Mouse (Mus musculus) granulocyte monocyte progenitor cell, adult 5-6 weeks (primary cell): Measurements from ENCODE around the gene Top2a. TPM values are rescaled to one million over a fixed set of nuclear protein-coding genes. Genes with fewer than 3 reads are reported as not detected.
A peak's percentile ranks its signal among the peaks of the same experiment; 100 is the strongest.
"Not testable (repeated sequence)": the region's sequence is repeated elsewhere in the genome, so short reads cannot be mapped to it uniquely, and the experiment has no call there.

Experiments used
- ATAC-seq: replicated peaks from 2 replicates; pipeline ENCODE4 v1.8.0; 2016; ENCODE audit warnings: mild to moderate bottlenecking, moderate TSS enrichment, inconsistent platforms; ENCODE audit not compliant: poor library complexity, severe bottlenecking
- total RNA-seq, 2 experiments: library from RNA; stranded (forward) in 1 of 2; stranded (reverse) in 1 of 2; fragments of 200-712, 200-1000 nt in 1 of 2; fragments of >200 nt in 1 of 2; fragmentation: Nextera tagmentation in 1 of 2; gene quantifications; 2 replicates each; pipeline ENCODE4 v1.2.3; 2014 to 2017

Gene Top2a
- total RNA-seq, 2 experiments from 2014 or later: 216 to 674 TPM

DNA sequence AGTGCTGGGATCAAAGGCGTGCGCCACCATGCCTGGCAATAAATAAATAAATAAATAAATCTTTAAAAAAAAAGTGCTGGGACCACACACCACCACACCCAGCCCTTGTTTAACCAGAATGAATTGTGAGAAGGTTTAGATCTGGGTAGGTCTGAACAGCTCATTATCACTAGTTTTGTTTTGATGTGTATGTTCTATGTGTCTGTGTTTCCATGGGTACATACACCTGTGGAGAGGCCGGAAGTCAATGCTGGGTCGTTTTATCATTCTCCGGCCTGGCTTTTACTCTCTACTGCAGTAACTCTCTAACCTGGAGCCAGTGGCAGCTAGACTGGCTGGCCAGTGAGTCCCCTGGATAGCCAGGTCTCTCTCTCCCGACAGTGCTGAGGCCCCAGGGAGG lies 33.1 kb downstream of the Top2a start:
- no peak for ATAC-seq

- ATAC-seq: not testable (repeated sequence)
These were observed 35.7 kb downstream of the Top2a start for GRCm38 (mm10) chr11:98988260-98988659.

- ATAC-seq: no peak
These were observed 38.4 kb downstream of the Top2a start for GRCm38 (mm10) chr11:98985542-98985941.

DNA sequence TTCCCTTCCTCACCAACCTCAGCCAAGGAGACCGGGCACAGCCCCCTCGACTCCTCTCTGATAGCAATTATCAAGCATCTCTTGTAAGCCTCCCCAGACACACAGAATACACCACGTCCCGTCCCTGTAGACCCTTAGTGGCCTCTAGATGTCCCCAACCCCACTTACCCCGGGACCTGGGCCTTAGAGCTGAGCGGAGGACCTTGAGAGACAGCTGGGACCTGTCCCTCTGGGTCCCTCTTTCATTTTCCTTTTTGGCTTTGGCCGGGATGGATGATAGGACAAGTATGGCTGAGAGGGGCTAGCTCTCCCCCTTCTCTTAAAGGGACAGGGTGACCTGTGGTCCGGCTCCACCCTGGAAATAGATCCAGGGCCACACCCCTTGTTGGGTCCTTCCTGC lies 40.4 kb downstream of the Top2a start:
- no peak for ATAC-seq

DNA sequence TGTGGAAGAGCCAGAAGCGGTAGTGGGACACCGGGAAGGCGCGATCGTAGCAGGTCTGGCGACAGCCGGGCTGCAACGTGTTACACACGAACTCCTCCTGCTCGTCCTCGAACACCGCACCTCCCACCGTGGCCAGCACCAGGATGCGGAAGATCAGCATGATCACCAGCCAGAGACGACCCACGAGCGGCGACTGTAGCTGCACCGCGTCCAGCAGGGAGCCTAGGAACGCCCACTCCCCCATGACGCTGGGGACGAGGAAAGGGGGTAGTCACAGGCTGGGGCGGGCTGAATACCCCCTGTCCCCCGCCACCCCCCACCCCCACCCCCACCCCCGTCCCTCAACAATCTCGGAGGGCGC lies 41.2 kb downstream of the Top2a start, which contains the start of gene Gjd3:
Gjd3 (minus strand) TSS at position 244 of the 361 bp plus-strand sequence.
- peak; percentile 40 for ATAC-seq

- ATAC-seq: peak; percentile 65
These were observed 41.8 kb downstream of the Top2a start for GRCm38 (mm10) chr11:98981997-98982772.

DNA sequence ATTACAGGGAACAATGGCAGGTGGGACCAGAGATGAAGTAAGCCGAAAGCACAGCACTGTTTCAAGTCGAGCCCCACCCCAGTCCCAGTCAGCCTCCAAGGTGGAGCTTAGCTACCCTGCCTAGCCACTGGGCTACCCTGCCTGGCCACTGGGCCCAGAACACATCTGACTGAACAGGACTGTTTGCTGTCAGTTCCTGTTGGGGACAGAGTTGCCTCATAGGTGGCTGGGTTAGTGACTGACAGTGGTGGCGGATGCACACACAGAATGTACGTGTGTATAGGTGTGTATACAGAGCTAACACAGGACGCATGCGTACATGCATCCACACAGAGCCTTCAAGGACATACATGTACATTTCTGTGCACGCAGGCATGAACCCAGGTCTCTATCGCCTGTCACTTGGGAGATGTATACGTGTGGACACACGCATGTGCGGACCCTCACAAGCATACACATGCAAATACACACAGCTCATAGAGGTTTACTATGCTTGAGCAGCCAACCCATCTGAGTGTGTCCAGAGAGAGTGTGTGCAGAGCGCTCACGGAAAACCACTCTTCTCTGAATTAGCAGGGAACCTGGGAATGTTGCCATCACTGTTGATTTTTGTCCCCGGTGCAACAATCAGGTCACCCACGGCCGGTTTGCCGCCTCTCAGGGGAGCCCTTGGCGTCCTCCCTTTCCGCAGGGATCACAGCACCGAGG lies 42.5 kb downstream of the Top2a start:
- no peak; the same call in 1 of the 2 replicates for ATAC-seq

DNA sequence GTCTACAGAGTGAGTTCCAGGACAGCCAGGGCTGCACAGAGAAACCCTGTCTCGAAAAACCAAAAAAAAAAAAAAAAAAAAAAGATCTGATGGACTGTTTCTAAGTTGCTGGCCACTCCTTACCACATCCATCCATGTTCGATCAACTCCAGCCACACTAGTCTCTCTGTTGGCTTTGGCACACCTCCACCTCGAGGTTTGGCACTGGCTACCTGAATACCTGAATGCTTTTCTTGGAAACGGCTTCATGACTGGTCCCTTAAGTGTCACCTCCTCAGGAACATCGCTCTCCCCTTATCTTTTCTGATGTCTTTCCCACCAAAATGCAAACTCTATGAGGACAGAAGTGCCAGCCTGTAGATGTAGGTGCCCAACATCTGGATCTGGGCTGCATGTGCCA lies 44.6 kb downstream of the Top2a start:
- ATAC-seq: no peak

DNA sequence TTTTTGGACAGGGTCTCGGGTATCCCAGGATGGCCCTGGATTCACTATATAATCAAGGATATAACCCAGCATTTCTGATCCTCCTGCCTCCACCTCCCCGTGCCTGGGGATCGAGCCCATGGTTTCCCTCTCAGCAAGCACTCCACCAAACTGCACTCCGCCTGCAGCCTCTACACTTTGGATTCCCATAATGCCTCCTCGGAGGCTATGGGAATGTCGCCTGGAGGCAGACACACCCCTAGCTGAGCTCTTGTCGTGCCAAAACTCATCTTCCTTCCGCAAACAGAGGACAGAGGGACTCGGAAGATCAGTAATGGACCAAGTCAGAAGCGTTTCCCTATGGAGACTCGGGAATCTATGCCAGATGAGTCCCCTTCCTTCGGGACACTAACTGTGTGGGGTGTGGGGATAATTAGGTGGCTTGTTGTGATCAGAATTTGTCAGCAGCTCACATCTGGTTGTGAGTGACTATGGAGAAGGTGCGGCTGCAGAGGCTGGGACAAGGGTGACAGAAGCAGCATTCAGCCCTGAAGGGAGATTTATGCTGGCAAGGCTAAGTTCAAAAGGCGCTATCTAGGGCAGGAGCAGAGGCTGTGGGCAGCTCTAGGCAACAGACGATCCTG lies 45.4 kb downstream of the Top2a start:
- no peak for ATAC-seq

DNA sequence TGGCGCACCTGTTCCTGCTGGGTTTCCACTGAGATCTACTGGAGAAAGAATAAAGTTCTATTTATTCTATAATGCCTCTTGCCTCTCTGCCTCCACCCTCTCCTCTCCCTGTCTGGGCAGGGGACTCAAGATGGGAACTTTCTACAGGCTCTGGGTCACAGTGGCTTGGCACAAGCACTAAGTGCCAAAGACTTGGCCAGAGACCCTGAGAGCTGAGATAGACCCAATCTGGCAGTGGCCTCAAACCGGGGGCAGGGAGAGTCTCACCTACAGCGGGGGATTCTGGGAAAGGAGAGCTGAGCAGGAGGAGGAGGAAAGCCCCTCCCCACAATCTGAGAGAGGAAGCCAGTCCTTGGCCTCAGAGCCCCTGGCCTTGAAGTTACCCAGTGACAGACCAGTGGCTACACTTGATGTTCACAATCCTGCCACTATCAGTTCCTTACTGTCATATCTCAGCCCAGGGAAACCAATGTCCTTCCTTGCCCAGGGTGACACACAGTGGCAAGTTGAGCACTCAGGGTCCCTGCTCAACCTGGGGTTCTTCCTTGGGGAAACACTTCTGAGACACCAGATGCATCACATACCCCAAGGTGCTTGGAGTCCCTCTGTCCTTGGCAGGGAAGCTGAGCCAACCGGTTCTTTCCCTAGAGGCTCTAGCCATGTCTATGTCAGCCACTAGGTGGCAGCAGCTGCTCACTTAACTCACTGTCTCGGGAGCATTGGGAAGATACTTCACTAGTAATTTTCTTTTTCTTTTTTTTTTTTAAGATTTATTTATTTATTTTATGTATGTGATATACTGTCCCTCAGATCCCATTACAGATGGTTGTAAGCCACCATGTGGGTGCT lies 48.9 kb downstream of the Top2a start:
- ATAC-seq: peak; percentile 60

GRCm38 (mm10) chr11:98974213-98974612 lies 49.8 kb downstream of the Top2a start:
- ATAC-seq: no peak

DNA sequence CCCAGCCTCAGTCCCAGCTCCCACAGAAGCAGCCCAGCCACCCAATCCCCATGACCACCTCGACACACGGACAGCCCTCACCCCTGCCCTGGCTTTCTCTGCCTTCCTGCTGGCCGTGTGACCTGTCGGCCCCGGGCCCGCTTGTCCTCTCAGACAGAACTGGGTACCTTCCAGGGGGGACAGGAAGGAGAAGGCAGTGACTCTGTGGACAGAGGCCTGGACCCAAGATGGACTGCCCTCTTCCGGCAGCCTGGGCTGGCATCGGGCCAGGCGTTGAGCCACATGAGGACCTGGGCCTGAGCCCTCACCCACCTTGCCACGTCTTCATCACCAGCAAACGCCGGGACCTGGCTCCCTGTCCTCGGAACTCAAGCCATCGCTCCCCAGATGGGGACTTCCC lies 50.4 kb downstream of the Top2a start:
- no peak for ATAC-seq

DNA sequence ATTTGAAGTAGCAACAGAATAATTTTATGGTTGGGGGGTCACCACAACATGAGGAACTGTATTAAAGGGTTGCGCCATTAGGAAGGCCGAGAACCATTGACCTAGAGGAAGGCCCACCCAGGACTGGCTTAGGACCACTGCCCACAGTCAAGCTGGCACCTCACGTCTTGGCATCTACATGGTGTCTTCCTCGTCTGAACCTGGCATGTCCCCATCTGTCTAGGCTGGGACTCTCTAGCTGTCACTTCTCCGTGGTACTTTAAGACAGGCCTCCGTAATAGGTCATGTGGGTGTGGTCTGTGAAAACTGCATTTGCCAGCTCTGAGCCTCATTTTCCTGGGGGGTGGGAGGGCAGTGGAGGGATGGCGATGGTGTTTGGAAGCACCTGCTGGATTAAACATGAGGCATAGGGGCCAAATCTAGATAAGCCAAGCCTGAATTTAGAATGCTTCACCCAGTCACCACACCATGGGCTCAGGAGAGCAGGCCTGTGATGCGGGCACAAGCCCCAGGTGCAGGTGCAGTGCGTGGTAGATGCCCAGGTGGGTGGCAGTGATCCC lies 51.1 kb downstream of the Top2a start:
- ATAC-seq: no peak

DNA sequence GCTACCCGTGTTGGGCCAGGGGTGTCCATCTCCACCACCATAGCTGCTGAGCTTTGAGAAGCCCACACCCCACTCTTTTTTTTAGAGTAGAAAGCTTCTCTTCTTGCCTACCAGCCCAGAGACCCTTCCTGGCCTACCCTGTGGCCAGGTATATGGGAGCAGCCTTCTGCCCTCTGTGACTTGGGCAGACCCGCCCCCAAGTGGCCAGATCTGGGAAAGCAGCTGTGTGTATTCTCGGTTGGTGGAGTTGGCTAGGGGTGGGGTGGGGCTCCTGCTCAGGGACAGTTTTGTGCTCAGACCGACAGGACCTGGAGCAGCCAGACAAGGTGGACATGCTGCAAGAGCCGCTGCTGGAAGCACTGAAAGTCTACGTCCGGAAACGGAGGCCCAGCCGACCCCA lies 51.8 kb downstream of the Top2a start:
- peak; percentile 62 for ATAC-seq

DNA sequence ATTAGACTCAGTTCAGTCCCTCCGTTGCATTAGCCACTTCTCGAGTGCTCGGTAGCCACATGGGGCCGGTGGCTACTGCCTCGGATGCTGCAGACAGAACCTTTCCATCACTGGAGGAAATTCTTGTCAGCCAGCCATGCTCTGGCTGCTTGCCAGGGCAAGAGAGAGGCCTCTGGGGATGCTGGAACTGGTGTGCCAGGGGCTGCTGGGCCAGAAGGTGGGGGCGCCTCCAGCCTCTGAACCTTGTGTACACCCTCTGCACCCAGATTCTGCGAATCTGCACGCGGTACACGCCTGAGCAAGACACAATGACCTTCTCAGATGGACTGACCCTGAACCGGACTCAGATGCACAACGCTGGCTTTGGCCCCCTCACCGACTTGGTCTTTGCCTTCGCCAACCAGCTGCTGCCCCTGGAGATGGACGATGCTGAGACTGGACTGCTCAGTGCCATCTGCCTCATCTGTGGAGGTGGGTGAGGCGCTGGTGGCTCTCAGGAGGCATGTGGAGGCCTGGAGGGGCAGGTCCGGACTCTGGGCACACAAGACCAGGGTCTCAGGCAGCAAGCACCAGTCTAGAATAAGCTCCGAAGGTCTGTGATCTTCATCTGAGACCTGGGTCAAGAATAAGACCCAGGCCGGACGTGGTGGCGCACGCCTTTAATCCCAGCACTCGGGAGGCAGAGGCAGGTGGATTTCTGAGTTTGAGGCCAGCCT lies 52.5 kb downstream of the Top2a start:
- ATAC-seq: no peak

GRCm38 (mm10) chr11:98970191-98970925 lies 53.6 kb downstream of the Top2a start:
- no peak for ATAC-seq

GRCm38 (mm10) chr11:98969496-98969927 lies 54.5 kb downstream of the Top2a start:
- ATAC-seq: no peak

DNA sequence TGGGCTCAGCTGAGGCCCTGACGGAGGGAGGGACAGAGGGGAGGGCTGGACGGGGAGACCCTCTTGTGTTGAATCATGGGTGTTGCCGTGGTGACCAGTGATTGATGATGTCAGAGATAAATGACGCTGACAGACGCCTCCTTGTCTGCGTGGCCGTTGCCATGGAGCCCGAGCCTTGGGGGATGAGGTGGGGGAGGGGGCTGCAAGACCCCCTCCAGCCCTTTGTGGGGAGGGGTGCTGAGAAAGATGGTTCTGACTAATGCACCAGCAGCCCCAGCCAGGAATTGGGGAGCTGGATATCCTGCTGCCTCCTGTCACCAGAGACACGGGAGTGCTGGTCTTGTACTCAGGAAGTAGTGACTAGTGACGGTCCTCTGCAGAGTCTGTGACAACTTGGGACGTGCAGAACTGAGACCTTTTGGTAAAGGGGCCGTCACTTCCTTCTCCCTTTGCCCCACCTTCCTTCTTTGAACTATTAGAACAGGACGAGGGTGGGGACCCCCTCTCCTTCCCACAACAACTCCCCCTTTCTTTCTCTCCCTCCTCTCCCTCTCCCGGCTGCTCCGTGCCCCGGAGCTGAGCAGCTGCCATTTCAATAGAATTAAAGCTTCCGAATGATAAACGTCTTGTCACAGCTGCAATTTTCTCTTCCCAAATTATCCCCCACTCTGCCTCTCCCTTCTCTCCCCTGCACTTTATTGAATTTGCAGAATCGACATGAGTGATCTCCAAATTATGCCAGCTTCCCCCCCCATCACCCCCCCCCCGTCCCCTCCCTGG lies 55.1 kb downstream of the Top2a start:
- ATAC-seq: peak; percentile 65
